Mouse (Mus musculus) ovary, adult 18-20 months (tissue): ENCODE measurements around the gene Wfdc18.

ENCODE experiments used
- DNase-seq: peaks from one replicate; pipeline ENCODE4 v3.0.0; 2022; ENCODE audit warnings: low spot score, mixed read lengths

The Wfdc18 gene

GRCm38 (mm10) chr11:83743525-83743924, 34.7 kb downstream of the Wfdc18 start:
- DNase-seq, result no peak

GRCm38 (mm10) chr11:83746152-83746551, 37.3 kb downstream of the Wfdc18 start:
- no peak for DNase-seq

GRCm38 (mm10) chr11:83746681-83747080, 37.9 kb downstream of the Wfdc18 start, which contains the start of gene Wfdc21:
Gene Wfdc21, plus strand, starts transcription at chr11:83746940.
- no peak for DNase-seq

GRCm38 (mm10) chr11:83747376-83748265, 38.8 kb downstream of the Wfdc18 start:
- DNase-seq, result no peak

GRCm38 (mm10) chr11:83753581-83754181, 44.9 kb downstream of the Wfdc18 start, which contains the start of gene Heatr6:
Gene Heatr6, plus strand, starts transcription at chr11:83753696.
- peak; percentile 77 for DNase-seq

- DNase-seq, result no peak
These were observed 45.4 kb downstream of the Wfdc18 start for GRCm38 (mm10) chr11:83754227-83754626.
